Mouse (Mus musculus) left cerebral cortex, adult 8-10 months (tissue): ENCODE measurements at regions not wholly inside any gene's neighbourhood (a gene's known extent, or its start where the extent isn't known, plus 50 kb on each side); places are given as distances from the start of the nearest gene placed in this dataset.
"Not testable (repeated sequence)": the region's sequence is repeated elsewhere in the genome, so short reads cannot be mapped to it uniquely, and the experiment has no call there.

Source experiments
- DNase-seq, 2 experiments: peaks; one replicate each; pipeline ENCODE4 v3.0.0; 2022; ENCODE audit warnings: low spot score in 2 of 2

DNA sequence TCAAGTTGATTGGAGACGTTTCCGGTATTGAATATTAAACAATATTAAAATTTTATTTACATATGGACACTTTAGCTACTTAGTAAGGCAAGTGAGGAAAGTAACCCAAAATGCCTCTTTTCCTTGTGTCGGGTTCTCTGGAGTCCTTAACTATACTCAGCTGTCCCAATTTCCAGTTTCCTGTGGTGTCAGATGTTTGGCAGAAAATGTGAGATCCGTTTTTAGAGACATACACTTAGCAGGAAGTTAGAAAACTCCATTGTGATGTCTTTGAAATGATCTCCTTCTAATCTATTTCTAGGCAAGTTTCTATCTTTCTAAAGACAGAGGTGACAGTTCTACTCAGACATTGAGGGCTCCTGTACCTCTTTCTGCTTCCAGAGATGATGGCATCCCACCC lies 168.9 kb upstream of the Plcxd3 start:
- no peak for DNase-seq

DNA sequence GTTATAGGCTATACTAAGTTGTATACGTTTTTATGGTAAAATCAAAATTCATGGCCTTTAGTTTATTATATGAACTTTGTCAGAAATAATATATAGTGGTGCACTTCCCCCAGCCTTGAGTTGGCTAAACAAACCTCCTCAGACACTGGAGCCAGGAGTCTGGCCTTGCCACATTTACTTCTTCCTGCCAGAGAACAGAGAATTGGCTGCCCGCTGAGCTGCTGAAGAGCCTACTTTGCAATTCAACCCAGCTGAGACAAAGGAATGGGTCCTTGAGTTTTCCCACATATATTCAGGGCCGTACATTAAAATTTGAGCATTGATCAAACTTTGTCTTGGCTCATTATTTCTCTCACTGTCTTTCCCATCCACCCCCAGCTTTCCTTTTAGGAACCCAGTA lies 161.9 kb upstream of the Plcxd3 start:
- DNase-seq = no peak

DNA sequence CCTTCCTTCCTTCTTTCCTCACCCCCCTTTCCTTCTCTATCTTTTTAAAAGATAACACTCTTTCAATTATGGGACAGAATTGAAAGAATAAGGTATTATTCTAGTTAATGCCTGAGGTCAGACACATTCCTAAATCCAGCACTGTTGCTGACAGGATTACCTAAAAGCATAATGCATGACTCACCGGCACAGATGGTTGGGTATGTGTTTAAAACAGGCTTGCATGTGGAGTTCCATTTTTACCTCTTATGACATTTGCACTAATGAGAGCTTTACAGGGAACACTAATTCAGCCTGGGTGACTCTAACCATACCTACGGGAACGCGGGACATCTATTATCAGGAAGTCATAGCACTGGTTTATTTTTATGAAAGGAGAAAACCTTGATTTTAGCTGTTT lies 156.2 kb upstream of the Plcxd3 start:
- DNase-seq = peak in 1 of 2 experiments; percentile 68

DNA sequence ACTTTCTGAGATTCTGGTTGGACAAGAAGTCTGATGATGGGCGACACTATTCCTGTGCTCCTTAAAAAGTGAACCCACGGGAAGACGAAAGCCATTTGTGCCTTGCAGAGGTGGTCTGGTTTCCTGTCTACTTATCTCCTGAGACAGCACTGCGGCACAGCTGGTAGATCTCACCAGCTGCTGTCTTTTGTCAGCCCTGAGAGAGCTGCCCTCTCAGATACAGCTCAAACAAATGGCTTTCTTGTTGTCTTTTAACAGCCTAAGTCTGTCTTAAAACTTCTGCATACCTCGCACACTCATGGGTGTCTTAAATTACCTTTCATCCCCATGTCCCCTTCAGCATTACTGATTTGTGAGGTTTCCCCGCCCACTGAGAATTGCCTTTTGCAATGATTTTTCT lies 147.2 kb upstream of the Plcxd3 start:
- no peak for DNase-seq

DNA sequence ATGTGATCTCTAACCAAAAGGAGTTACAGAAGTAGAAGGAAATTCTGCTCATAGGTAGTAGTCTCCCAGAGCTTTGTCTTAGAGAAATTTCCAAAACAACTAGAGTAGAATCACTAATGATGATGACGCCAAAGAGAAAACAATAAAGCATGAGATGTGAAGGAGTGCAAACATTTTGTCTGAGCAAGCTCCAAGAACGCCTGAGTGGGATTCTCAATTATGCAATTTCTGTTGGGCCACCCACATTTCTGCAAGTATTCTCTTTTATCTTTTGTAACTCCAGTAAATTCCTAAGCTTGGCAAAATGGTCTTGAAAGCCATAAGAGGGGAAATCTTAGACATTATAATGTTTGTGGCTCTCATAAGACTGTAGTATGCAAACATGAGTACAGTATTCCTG lies 134.6 kb upstream of the Plcxd3 start:
- DNase-seq = no peak

DNA sequence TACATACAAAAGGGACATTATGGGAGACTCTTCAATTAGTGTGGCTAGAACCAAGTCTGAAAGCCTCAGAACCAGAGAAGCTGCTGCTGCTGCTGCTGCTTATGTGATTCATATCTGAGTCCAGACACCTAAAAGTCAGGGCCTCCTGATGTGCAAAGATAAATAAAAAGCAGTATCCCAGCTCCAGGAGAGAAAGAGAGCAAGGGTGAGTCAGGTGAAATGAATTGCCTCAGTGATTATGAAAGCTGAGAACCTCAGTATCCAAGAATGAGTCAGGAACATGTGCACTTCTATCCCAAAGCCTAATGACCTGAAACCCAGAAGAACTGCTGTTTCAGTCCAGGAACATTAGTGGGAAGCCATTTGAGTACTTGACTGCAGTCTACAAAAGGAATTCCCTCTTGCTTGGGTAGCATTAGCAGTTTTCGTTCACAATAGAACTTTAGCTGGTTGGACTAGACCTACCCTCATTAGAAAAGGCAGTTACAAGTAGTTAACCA lies 127.6 kb upstream of the Plcxd3 start:
- no peak for DNase-seq

DNA sequence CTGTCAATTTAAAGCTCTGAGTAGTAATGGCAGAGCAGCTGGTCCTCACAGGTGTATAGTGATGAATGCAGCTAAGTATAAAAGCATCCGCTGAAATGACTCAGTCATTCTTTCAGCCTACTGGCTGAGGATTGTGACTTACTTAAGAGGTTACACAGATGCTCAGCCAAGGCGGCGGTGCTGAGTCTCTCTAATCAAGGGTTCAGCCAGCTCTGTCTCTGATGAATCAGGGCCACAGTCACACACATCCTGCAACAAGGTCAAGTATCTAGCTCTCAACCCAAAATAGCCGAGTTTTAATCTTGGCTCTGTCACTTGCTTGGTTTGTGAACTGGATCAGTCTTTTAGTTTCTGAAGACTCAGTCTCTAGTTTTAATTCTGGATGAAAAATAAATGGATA lies 110.7 kb upstream of the Plcxd3 start:
- DNase-seq = peak in 1 of 2 experiments; percentile 19

DNA sequence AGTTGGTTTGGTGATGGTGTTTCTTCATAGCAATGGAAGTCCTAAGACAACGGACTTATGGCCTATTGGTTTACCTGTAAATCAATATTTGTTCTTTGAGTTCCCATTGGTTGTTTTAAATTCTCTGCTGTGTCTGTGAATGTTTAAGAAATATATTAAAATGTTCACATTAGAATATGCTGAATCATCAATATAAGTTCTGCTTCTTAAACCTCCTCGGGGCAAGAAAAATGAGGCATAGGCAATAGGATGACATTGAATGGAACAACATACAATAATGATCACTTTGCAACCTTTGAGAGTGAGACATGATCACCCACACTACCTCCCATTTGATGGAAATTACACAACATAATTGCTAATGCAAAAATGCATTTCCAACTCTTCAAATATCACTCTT lies 105.5 kb upstream of the Plcxd3 start:
- DNase-seq = no peak

DNA sequence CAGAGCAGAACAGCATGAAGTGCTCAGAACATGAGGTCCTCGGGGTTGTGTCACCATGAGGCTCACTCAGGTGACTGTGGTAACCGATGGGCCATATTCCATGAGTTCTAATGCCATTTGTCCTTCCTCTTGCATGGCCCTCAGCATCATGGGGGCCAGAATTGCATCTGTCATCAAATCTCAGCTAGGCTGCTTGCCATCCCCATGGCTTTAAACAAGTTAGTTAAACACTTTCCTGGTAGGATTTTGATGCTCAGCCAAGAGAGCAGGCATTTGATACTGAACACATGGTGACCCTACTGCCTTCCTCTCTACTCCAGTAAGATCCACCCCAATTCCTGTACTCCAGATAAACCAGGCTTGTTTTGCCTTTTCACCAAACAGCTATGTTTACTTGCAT lies 98.3 kb upstream of the Plcxd3 start:
- DNase-seq = no peak

DNA sequence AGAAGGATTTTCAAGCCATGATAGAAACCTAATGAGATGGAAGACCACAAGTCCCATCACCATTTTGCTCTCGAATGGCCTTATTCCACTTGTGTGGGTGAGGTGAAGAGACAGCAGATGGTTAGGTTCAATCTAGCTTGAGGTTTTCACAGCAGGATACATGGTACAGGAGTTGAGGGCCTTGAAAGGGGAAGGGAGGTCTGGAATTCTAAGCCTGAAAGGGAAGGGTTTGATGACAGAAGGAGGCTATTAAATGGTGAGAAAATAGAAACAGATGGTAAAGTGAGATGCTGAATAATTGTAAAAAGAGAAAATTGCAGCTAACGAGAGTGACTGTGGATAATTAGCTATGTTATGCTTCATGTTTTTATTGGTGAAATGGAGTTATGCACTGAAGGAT lies 67.8 kb upstream of the Plcxd3 start:
- DNase-seq = no peak

DNA sequence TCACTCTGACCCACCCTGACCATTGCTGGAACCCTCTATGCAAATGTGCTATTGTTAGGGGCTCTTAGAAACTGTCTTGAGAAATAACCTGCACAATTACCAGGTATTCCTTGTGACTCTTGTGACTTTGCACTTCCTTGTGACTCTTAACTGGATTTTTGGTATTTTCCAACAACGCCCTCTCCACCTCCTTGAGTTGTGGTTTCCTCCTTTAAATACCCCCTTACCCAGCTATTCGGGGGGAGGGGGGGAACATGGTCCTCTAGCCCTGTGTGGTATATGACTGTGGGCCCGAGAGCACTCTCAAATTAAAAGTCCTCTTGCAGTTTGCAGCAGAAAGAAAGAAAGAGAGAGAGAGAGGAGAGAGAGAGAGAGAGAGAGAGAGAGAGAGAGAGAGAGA lies 61.6 kb upstream of the Plcxd3 start:
- not testable (repeated sequence) for DNase-seq

DNA sequence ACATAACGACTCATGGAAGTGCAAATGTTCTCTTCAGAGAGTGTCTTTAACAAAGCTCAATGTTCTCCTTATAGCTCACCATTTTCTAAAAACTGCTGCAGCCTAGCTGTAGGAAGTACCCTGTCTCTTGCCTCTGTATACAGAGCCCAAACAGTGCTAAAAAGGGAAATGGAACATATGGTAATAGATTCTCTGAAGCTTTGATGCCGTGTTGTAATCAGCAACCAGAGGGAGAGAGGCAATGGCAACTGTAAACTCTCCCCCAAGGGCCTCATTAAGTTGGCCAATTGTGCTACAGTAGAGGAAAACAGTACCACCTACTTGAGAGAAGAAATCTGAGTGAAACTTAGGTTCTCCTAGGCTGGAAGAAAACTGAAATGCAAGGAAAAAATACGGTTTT lies 59.4 kb upstream of the Plcxd3 start:
- DNase-seq = peak in 1 of 2 experiments; percentile 25
